Mouse (Mus musculus): Measurements from ENCODE around the gene Suclg2. TPM values are rescaled to one million over a fixed set of nuclear protein-coding genes. Genes with fewer than 3 reads are reported as not detected.

Suclg2 gene
- polyA plus RNA-seq, 1 experiment = 9.0 TPM

DNA sequence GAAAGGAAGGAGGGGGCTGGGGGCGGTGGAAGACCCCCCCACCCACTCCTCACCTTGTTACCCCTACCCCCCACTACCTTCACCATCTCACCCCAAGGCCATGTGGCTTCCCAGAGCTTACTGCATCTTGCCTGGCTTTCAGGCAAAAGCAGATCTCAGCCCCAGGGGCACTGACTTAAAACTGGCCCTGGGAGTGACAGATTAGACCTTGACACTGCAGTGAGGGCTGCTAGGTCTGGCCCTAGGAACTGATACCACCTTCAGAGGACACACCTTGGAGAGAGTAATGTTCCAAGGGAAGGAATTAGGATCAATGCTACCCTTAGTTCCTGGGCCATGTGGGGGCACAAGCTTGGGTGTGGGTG is 351 bp upstream of the Suclg2 start:
- TF ChIP-seq CTCF (IDR thresholded peaks at IDR 0.05; ENCODE audit: insufficient read depth, low read length) = no peak
- no peak for TF ChIP-seq POLR2A (IDR thresholded peaks at IDR 0.05; ENCODE audit: borderline replicate concordance, extremely low read depth, low read depth, low read length)
- 0% methylated on average over 1 of the region's 1 CpGs for WGBS
- Histone ChIP-seq H3K4me1 (ENCODE audit: control insufficient read depth, insufficient read depth, low read length) (no peaks in the 10 kb centered on the region), H3K4me3 (replicated peaks; ENCODE audit: extremely low read depth, low read depth, low read length) (peak overlapping the region; percentile 46)
- no peak for DNase-seq

DNA sequence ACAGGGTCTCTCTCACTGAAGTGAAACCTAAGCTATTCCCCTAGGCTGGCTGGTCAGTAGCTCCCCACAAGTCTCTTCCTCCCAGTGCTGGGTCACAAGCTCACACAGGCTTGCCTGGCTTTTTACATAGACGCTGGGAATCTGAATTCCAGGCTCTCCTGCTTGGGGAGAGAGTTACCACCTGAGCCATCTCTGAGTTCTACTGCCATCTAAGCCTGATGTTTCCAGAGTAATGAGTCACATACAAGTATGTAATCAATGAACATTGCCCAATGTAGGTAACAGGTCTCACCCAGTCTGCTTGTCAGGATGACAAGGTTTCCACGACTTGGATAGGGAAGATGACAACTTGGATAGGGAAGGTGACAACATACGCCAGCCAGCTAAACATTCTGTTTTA is 1.5 kb downstream of the Suclg2 start:
- TF ChIP-seq POLR2A (IDR thresholded peaks at IDR 0.05; ENCODE audit: borderline replicate concordance, extremely low read depth, low read depth, low read length) (no peak), CTCF (IDR thresholded peaks at IDR 0.05; ENCODE audit: insufficient read depth, low read length) (no peak)
- DNase-seq = no peak
- H3K4me1 ChIP-seq (ENCODE audit: control insufficient read depth, insufficient read depth, low read length) = no peaks in the 10 kb centered on the region
- WGBS = 72% methylated on average over 3 of the region's 3 CpGs
- no peak overlapping the region for H3K4me3 ChIP-seq (replicated peaks; ENCODE audit: extremely low read depth, low read depth, low read length)

- no peaks in the 10 kb centered on the region for H3K4me1 ChIP-seq (ENCODE audit: control insufficient read depth, insufficient read depth, low read length)
- TF ChIP-seq POLR2A (IDR thresholded peaks at IDR 0.05; ENCODE audit: borderline replicate concordance, extremely low read depth, low read depth, low read length) (no peak), CTCF (IDR thresholded peaks at IDR 0.05; ENCODE audit: insufficient read depth, low read length) (no peak)
- no peak for DNase-seq
- no peak overlapping the region for H3K4me3 ChIP-seq (replicated peaks; ENCODE audit: extremely low read depth, low read depth, low read length)
- WGBS = 96% methylated on average over 5 of the region's 5 CpGs
Measured at GRCm38 (mm10) chr6:95716476-95716875, 2.1 kb downstream of the Suclg2 start.

DNA sequence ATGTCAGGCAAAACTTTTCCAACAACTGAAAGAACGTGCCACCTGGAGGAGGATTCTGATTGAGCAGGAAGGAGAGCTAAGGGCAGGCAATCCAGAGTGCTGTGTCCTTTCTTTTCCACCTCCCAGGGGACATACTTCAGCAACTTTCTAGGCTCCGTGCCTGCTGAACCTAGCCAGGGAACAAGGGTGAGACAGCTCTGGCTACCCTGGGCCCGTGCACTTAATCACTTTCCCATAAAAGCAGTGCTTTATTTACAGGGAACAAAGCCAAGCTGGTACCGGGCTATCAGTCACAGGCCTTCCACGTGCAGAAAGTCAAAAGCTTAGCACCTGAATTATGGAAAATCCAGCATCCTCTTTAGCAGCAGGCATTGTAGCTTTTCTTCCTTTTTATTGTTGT is 5.4 kb downstream of the Suclg2 start:
- Histone ChIP-seq H3K4me3 (replicated peaks; ENCODE audit: extremely low read depth, low read depth, low read length) (no peak overlapping the region), H3K4me1 (ENCODE audit: control insufficient read depth, insufficient read depth, low read length) (no peaks in the 10 kb centered on the region)
- DNase-seq = no peak
- TF ChIP-seq POLR2A (IDR thresholded peaks at IDR 0.05; ENCODE audit: borderline replicate concordance, extremely low read depth, low read depth, low read length) (no peak), CTCF (IDR thresholded peaks at IDR 0.05; ENCODE audit: insufficient read depth, low read length) (no peak)
- WGBS = 32% methylated on average over 5 of the region's 5 CpGs

- no peak overlapping the region for H3K4me3 ChIP-seq (replicated peaks; ENCODE audit: extremely low read depth, low read depth, low read length)
- no peaks in the 10 kb centered on the region for H3K4me1 ChIP-seq (ENCODE audit: control insufficient read depth, insufficient read depth, low read length)
- TF ChIP-seq CTCF (IDR thresholded peaks at IDR 0.05; ENCODE audit: insufficient read depth, low read length) (no peak), POLR2A (IDR thresholded peaks at IDR 0.05; ENCODE audit: borderline replicate concordance, extremely low read depth, low read depth, low read length) (no peak)
- DNase-seq = no peak
- WGBS = 77% methylated on average over 4 of the region's 4 CpGs
Measured at GRCm38 (mm10) chr6:95712081-95712480, 6.5 kb downstream of the Suclg2 start.

- 85% methylated on average over 3 of the region's 3 CpGs for WGBS
- DNase-seq = no peak
- Histone ChIP-seq H3K4me3 (replicated peaks; ENCODE audit: extremely low read depth, low read depth, low read length) (no peak overlapping the region), H3K4me1 (ENCODE audit: control insufficient read depth, insufficient read depth, low read length) (no peaks in the 10 kb centered on the region)
- TF ChIP-seq CTCF (IDR thresholded peaks at IDR 0.05; ENCODE audit: insufficient read depth, low read length) (no peak), POLR2A (IDR thresholded peaks at IDR 0.05; ENCODE audit: borderline replicate concordance, extremely low read depth, low read depth, low read length) (no peak)
Measured at GRCm38 (mm10) chr6:95711671-95712070, 6.9 kb downstream of the Suclg2 start.

- no peak for TF ChIP-seq POLR2A (IDR thresholded peaks at IDR 0.05; ENCODE audit: borderline replicate concordance, extremely low read depth, low read depth, low read length)
- TF ChIP-seq CTCF (IDR thresholded peaks at IDR 0.05; ENCODE audit: insufficient read depth, low read length) = no peak
- no peaks in the 10 kb centered on the region for H3K4me1 ChIP-seq (ENCODE audit: control insufficient read depth, insufficient read depth, low read length)
- WGBS = 85% methylated on average over 6 of the region's 6 CpGs
- no peak overlapping the region for H3K4me3 ChIP-seq (replicated peaks; ENCODE audit: extremely low read depth, low read depth, low read length)
- DNase-seq = no peak
Measured at GRCm38 (mm10) chr6:95710886-95711285, 7.7 kb downstream of the Suclg2 start.

DNA sequence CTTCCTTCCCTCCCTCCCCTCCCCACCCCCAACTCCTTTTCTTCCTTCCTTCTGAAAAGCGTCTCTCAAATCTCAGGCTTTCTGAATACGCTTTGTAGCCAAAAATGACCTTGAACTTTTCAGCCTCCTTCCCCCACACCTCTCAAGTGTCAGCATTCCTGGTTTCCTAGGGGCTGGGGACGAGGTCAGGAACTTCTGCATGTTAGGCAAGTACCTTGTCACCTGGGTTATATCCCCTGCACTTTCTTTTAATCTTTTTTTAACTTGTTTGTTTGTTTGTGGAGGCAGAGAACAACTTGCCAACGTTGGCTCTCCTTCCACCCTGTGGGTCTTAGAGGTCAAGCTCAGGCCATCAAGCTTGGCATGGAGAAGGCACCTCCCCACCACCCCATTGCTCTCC is 9.1 kb downstream of the Suclg2 start:
- H3K4me1 ChIP-seq (ENCODE audit: control insufficient read depth, insufficient read depth, low read length) = no peaks in the 10 kb centered on the region
- no peak overlapping the region for H3K4me3 ChIP-seq (replicated peaks; ENCODE audit: extremely low read depth, low read depth, low read length)
- WGBS = 59% methylated on average over 4 of the region's 4 CpGs
- no peak for DNase-seq
- no peak for TF ChIP-seq CTCF (IDR thresholded peaks at IDR 0.05; ENCODE audit: insufficient read depth, low read length)

DNA sequence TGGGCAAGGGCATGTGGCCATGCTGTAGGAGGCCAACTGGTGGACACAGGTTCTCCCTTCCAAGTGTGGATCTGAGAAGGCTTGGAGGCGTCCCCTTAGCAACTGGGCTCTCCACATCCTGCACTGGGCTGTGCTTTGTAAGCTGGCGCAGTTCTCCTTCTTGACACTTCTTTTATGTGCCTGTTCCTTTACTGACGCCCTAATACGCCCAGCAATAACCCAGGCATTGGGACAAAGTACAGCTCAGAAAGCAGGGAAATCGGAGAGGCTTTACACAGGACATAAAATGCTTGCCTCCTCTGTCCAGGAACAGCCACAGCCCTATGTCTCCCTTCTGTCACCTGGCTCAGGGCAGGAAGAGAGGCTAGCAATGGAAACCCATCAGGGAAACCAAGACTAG is 9.5 kb downstream of the Suclg2 start:
- Histone ChIP-seq H3K4me1 (ENCODE audit: control insufficient read depth, insufficient read depth, low read length) (no peaks in the 10 kb centered on the region), H3K4me3 (replicated peaks; ENCODE audit: extremely low read depth, low read depth, low read length) (no peak overlapping the region)
- WGBS = 82% methylated on average over 5 of the region's 5 CpGs
- no peak for DNase-seq
- TF ChIP-seq POLR2A (IDR thresholded peaks at IDR 0.05; ENCODE audit: borderline replicate concordance, extremely low read depth, low read depth, low read length) = no peak
- TF ChIP-seq CTCF (IDR thresholded peaks at IDR 0.05; ENCODE audit: insufficient read depth, low read length) = no peak

GRCm38 (mm10) chr6:95704626-95705025 is 14.0 kb downstream of the Suclg2 start:
- Histone ChIP-seq H3K4me1 (ENCODE audit: control insufficient read depth, insufficient read depth, low read length) (peaks cover 6% of the 10 kb centered on the region; the same call in 1 of the 2 replicates), H3K4me3 (replicated peaks; ENCODE audit: extremely low read depth, low read depth, low read length) (no peak overlapping the region)
- WGBS = 56% methylated on average over 4 of the region's 4 CpGs
- no peak for DNase-seq
- TF ChIP-seq CTCF (IDR thresholded peaks at IDR 0.05; ENCODE audit: insufficient read depth, low read length) (no peak), POLR2A (IDR thresholded peaks at IDR 0.05; ENCODE audit: borderline replicate concordance, extremely low read depth, low read depth, low read length) (no peak)

DNA sequence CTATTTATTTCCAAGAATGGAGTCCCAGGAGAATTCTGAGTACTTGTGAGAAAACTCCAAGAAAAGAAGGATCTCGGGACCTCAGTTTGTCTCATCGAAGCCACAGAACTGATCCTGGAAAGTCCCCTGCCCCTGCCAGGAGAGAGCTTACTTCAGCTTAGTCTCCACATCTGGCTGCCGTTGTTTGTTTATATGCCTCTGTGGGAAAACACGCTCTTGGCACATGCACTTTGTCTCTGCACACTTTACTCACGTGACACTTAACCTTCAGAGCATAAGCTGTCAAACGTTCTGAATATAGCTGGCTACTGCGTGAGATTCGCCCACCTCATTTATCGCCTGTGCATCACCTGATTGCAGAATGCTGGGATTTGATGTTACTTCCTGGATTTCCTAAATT is 16.4 kb downstream of the Suclg2 start:
- no peak overlapping the region for H3K4me3 ChIP-seq (replicated peaks; ENCODE audit: extremely low read depth, low read depth, low read length)
- peaks cover 6% of the 10 kb centered on the region; the same call in 1 of the 2 replicates for H3K4me1 ChIP-seq (ENCODE audit: control insufficient read depth, insufficient read depth, low read length)
- 39% methylated on average over 9 of the region's 9 CpGs for WGBS
- TF ChIP-seq POLR2A (IDR thresholded peaks at IDR 0.05; ENCODE audit: borderline replicate concordance, extremely low read depth, low read depth, low read length) = no peak
- no peak for TF ChIP-seq CTCF (IDR thresholded peaks at IDR 0.05; ENCODE audit: insufficient read depth, low read length)
- no peak for DNase-seq
